Mouse (Mus musculus) kidney, adult 8-10 months (tissue): ENCODE data around the gene Retsat.

Experiments used
- DNase-seq, 2 experiments: peaks; one replicate each; pipeline ENCODE4 v3.0.0; 2022

Gene Retsat

DNA sequence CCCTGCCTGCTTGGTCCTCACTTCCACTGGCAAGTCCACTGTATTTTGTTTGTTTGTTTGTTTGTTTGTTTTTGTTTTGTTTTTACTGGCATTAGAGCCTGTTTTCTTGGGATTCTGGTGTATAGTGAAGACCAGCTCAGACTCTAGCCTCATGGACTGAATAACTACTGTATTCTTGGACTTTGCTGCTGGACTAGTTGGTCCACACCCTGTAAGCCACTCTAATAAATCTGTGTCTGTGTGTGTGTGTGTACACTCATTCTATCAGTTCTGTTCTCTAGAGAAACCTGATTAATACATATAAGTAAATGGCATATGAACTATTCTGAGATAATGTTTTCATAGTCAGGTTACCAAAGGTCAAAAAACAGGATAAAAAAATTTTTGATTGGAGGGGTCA is 8.2 kb upstream of the Retsat start:
- DNase-seq = no peak

DNA sequence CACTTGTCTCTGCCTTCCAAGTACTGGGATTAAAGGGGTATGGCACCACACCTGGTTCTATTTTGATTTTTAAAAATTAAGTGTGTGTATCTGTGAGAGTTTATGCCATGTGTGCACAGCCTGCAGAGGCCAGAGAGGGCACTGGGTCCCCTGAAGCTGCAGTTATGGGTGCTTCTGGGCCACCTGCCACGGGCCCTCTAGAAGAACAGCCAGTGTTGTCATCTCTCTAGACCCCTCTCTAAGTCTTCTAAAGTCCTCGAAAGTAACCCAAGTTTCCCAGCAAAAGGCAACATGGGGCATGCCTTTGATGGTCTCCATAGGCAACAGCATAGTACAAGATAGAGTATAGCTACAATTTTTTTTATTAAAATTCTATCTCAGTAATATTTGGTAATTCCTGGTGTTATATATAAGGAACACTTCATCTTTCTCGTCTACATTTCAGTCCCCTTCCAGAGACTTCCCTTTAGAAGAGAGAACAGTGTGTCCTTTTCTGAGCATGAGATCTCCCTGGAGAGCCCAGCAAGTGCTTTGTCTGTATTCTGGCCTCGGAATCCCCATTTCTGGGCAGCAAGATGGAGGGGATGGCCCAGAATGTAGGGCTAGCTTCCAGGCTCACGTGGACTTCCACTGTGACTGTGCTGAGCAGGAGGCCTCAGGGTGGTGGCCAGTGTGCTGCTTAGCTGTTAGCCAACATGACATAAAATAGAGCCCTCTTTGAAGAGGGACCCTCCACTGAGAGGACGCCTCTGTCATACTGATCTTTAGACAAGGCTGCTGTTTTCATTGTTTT is 5.1 kb upstream of the Retsat start:
- DNase-seq = no peak

DNA sequence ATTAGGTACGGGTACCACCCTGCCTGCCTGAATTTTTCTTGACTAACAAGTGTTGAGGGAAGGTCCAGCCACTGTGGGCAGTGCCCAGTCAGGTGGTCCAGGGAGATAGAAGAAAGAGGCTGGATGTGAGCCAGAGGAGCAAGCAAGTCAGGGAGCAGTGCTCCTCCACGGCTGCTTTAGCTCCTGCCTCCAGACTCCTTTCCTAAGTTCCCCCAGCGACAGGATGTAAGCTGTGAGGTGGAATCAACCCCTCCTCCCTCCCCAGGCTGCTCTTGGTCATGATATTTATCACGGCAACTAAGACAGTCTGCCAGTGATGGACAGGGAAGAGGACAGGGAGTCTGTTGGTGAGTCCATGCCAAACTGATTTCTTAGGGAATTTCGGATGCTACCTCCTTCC is 4.4 kb upstream of the Retsat start:
- DNase-seq = no peak

GRCm38 (mm10) chr6:72597083-72597874 is 996 bp upstream of the Retsat start:
- DNase-seq = no peak

GRCm38 (mm10) chr6:72598791-72599557 is 699 bp downstream of the Retsat start:
- DNase-seq = peak; percentile 72 to 73

GRCm38 (mm10) chr6:72600216-72600615 is 1.9 kb downstream of the Retsat start:
- no peak for DNase-seq

DNA sequence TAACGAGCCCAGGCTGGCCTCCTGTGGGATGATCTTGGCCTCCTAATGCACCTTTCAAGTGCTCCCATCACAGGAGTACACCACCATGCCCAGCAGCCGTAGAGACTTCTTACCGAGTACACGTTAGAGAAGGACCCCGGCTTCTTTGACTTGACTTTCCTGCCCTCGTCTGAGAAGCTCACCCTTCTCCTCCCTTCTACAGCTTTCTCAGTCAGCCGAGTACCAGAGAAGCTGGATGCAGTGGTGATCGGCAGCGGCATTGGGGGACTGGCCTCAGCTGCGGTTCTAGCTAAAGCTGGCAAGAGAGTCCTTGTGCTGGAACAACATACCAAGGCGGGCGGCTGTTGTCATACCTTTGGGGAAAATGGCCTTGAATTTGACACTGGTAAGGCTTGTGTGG is 2.5 kb downstream of the Retsat start:
- DNase-seq = no peak

DNA sequence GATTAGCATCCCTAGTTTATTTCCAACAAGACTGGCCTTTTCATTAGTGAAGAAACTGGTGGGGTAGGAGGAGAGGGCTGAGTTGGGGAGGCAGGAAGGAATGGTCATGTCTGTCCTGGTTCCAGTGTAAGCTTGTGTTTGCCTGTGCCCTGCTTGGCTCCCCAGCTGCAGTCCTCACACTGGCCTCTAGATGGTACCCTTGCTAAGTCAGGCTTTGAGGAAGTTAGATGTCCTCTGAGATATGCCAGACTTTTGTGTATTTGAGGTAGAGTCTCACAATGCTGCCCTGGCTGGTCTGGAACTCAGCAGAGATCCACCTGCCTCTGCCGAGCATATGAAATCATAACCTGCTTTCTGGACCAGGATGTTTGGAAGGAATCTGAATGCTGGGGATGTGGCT is 3.5 kb downstream of the Retsat start:
- peak; percentile 83 to 93 for DNase-seq

- no peak for DNase-seq
Observed at GRCm38 (mm10) chr6:72604066-72604465, 5.8 kb downstream of the Retsat start.

DNA sequence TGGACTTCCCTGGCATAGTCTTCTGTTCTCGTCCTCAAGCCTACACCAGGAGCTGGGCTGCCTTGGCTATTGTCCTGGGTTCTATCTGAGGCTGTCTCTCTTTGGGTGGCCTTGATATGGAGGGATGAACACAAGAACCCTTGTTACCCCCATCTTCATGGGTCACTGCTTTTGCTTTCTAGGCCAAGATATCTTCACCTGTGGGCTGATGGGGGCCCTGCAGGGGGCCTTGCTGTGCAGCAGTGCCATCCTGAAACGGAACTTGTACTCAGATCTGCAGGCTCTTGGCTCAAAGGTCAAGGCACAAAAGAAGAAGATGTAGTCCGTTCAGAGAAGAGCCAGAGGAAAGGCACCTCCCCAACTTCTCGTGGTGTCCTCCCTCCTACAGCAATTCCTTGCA is 8.8 kb downstream of the Retsat start:
- DNase-seq = peak; percentile 70

GRCm38 (mm10) chr6:72607676-72608075 is 9.4 kb downstream of the Retsat start:
- DNase-seq = peak; percentile 70 to 79

- no peak for DNase-seq
Observed at GRCm38 (mm10) chr6:72608662-72609184, 10.4 kb downstream of the Retsat start.

- DNase-seq = no peak
Observed at GRCm38 (mm10) chr6:72610261-72610660, 12.0 kb downstream of the Retsat start.

- DNase-seq = no peak
Observed at GRCm38 (mm10) chr6:72615151-72615550, 16.9 kb downstream of the Retsat start.

- DNase-seq = no peak
Observed at GRCm38 (mm10) chr6:72615561-72616375, 17.5 kb downstream of the Retsat start.

DNA sequence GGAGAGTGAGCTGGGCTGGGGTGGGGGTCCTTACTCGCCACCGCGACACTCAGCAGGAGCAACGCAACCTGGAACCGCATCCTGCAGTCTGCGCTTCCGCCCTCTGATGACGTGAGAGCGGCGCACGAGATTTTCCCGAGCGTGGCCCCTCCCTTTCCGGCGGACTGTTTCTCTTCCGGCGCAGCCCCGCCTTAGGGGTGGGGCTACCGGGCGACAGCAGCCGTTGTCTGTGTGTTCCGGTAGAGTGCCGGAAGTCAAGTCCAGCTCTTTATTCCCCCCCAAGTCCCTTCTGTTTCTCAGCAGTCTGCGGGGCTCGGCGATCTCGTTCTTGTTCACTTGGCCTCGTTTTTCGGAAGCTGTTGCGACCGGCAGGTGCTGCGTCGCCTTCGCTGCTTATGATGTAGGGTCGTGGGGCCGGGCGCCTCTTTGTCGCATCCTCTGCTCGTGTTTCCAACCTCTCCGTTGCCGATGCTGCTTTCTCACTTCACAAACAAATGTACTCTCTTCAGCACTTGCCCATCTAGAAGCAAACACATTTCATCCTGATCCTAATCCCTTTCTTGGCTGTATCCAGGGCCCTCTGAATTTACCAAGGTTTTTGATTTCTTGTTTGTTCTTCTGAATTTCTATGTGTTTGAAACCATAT is 18.5 kb downstream of the Retsat start, which contains the start of gene Tgoln1:
Gene Tgoln1 (minus strand): TSS at position 358 of the 646 bp plus-strand sequence.
- peak; percentile 93 for DNase-seq

GRCm38 (mm10) chr6:72619734-72620532 is 21.7 kb downstream of the Retsat start:
- DNase-seq = peak; percentile 50 to 60

GRCm38 (mm10) chr6:72620920-72621319 is 22.6 kb downstream of the Retsat start:
- no peak for DNase-seq

DNA sequence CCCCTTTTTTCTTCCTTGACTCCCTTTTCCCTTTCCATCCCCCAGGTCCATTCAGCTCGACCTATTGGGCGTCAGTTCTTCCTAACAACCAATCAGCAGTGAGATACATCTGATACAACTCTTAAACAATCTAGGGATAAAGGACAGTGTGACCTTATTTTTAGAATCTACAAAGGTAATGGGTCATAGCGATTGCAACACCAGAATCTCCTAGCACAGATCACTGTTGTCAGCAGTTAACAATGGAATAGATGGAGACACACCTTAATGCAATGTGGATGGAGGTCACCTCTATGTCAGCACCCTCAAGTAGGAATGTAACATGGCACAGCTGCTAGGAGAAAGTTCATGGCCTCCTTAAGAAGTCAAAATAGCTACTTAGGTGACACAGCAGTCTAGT is 24.6 kb downstream of the Retsat start:
- no peak for DNase-seq

DNA sequence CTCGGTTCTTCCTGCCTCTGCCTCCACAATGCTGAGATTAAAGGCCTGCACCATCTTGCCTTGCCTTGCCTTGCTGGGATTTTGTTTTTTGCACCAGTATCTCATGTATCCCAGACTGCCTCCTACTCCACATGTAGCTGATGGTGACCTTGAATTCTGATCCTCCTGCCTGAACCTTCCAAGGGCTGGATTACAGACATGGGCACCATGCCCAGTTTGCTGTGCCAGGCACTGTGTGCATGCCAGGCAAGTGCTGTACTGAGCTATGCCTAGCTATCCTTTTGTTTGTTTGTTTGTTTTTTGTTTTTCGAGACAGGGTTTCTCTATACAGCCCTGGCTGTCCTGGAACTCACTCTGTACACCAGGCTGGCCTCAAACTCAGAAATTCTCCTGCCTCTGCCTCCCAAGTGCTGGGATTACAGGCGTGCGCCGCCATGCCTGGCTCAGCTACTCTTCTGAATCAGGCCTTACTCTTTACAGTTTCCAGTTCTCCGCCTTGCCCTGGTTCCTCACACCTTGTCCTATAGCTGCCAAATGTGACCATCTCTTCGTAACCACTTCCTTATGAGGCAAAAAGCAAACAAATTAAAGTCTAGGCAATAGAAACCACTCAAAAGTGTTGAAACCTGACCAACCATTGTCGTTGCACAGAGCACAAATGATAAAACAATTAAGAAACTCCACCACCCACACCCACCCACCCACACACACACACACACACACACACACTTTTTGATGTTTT is 25.6 kb downstream of the Retsat start:
- DNase-seq = peak; percentile 75
